Mouse (Mus musculus) heart, postnatal 0 days (tissue): ENCODE measurements around the gene Stx17.

Experiments used
- CTCF ChIP-seq: IDR thresholded peaks from 2 replicates; pipeline ENCODE4 v1.5.1; 2016; ENCODE audit warnings: antibody characterized with exemption, control low read depth, low read depth
- EP300 ChIP-seq: IDR thresholded peaks from 2 replicates; pipeline ENCODE4 v1.6.1; 2016; ENCODE audit warnings: antibody characterized with exemption, low read depth

- no peak for TF ChIP-seq CTCF
- no peak for TF ChIP-seq EP300
Measured at GRCm38 (mm10) chr4:48149492-48149891, 24.8 kb downstream of the Stx17 start.
